Mouse (Mus musculus) NIH3T3 (cell line): ENCODE data around the gene Igdcc4.
A peak's percentile ranks its signal among the peaks of the same experiment; 100 is the strongest.

ENCODE experiments used
- DNase-seq: peaks from one replicate; pipeline ENCODE4 v3.0.0-alpha.2; 2012; ENCODE audit warnings: low read depth

Igdcc4 gene

DNA sequence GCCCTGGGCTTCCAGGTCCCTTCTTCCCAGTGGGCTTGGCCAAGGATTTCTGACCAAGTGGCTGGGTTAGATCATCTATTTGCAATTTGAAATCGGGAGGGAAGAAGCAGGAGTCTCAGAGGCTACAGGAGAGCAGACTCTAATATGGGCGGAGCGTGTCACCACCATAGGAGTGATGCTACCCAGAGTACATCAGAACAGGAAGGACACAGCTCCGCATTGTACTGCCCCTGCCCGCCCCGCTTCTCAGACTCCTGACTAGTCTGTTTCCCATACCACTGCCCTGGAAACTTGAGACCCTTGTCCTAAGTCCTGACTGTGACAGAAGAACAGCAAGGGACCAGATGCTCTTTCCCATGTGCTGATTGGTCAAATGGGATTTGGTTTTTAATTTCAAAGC lies 56.3 kb downstream of the Igdcc4 start:
- no peak for DNase-seq

- DNase-seq: no peak
These were observed 59.9 kb downstream of the Igdcc4 start for GRCm38 (mm10) chr9:65161188-65161587.

- DNase-seq: no peak
These were observed 60.6 kb downstream of the Igdcc4 start for GRCm38 (mm10) chr9:65161881-65162280.

- no peak for DNase-seq
These were observed 61.7 kb downstream of the Igdcc4 start for GRCm38 (mm10) chr9:65162711-65163639.

GRCm38 (mm10) chr9:65164870-65165269 lies 63.6 kb downstream of the Igdcc4 start:
- peak; percentile 27 for DNase-seq

- no peak for DNase-seq
These were observed 65.1 kb downstream of the Igdcc4 start for GRCm38 (mm10) chr9:65166386-65166785.

- DNase-seq: no peak
These were observed 67.2 kb downstream of the Igdcc4 start for GRCm38 (mm10) chr9:65168534-65168933.

- no peak for DNase-seq
These were observed 67.7 kb downstream of the Igdcc4 start for GRCm38 (mm10) chr9:65168952-65169351.

GRCm38 (mm10) chr9:65172654-65173053 lies 71.4 kb downstream of the Igdcc4 start:
- DNase-seq: no peak

GRCm38 (mm10) chr9:65175234-65175938 lies 74.1 kb downstream of the Igdcc4 start:
- DNase-seq: no peak

DNA sequence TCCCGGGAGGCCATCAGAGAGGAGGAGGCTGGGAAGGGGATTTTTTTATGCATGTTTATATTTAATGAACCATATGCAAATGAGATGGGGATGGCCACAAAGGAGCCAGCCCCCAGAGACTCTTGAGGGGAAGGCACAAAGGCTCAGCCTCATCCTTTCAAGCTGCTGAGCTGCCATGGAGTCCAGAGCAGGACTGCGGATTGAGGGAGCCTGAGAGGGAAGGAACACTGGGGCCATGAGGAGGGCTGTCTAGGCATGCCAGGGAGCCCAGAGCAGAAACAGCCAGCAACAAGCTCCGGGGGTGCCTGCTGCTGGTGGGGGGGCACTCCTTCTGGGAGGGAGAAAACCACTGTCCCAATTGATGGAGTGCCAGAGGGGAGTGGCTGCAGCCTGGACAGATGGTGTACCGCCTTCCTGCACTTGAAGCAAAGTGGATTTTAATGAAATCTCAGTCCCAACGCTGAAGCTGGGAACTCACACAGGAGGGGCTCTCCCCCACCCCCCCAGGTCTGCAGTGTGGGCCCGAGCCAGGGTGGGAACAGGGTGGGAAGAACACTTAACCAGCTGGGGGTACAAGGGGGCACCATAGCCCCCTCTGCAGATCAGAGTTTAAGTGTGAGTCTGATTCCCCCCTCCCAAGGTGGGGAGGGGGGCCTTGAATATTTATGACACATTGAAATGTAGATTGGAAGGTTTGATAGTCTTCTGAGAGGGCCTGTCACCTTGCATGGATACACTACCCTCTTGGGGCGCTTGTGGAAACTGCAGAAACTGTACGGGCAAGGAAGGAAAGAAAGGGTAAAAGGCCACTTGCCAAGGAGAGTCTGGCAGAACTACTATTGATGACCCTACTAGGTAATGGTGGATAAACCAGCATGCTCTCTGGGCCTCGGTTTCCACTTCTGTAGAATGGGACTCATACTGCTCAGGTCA lies 74.9 kb downstream of the Igdcc4 start:
- no peak for DNase-seq

GRCm38 (mm10) chr9:65177497-65177896 lies 76.2 kb downstream of the Igdcc4 start:
- no peak for DNase-seq

DNA sequence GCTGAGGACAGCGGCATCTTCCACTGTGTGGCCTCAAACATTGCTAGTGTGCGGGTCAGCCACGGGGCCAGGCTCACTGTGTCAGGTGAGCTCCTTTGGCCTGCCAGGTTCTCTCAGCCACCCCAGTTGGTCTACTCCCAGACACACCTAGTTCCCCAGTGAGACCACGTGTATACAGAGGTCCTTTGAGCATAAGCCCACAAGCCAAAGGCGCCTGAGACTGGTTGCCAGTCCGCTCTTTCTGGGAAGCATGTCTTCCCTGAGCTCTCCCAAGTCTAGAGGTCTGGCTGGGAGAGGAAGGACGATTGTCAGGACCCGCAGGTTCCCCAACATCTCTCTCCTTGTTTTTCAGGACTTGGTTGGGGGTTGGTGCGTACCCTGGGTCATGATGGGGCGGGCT lies 76.6 kb downstream of the Igdcc4 start:
- DNase-seq: no peak

DNA sequence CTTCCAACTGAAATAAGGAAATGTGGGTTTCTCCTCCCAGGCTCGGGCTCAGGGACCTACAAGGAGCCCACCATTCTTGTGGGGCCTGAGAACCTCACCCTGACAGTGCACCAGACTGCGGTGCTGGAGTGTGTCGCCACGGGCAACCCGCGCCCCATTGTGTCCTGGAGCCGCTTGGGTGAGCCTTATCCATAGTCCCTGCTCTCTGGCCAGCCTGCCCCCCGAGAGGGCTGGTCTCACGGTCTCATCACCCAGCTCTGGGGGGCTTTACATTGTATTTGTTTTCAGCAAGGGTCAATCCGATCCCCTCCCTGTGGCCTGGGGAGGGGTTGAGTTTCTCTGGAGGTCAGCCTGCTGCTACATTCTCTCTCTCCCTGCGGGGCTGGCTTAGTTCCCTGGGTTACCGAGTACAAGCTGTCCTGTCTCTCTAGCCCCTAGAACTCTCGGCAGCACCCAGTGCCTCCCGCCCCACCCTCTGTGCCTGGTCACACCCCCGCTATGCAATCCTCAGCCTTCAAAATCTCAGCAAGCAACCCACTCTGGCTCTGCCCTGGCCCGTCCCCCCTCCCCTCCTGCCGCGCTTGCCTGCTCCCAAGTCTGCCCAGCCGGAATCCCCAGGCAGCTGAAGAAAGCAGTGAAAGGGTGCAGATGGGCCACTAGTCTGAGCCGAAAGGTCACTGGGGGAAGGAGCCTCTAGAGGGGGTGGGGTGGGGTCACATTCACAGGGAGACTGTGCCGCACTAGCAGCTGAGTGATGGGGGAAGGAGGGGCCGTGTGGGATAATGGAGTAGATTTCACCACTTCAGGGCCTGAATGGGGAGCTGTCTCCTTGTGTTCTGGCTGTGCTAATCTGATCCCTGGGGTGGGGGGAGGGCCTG lies 77.3 kb downstream of the Igdcc4 start:
- DNase-seq: no peak

DNA sequence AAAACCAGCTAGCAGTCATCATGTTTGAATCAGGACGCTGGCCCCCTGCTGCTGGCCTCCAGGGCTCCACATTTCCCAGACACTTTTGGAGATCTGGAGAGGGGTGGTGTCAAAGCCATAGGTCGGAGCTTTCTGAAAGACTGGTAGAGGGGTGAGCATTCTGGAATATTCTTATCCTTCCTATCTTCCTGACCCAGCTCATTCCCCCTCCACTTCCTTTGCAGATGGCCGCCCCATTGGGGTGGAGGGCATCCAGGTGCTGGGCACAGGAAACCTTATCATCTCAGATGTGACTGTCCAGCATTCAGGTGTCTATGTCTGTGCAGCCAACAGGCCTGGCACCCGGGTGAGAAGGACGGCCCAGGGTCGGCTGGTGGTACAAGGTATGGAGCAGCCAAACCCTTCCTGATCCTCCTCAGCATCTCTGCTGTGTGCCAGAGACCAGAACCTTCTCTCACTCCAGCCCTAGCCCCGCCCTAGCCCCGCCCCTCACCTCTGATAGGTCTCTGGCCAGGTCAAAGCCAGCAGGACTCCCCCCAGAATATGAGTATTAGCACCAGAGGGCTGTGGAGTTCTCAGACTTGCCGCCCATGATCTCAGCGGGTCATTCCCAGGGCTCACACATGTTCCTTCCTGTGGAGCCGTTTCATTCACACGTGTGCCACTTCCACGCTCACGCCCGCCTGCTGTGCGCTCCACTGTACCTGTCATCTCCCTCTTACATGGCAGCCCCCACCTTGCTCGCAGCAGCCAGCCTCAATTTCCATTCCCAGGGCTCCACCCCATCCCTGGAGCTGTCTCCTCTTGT lies 78.7 kb downstream of the Igdcc4 start:
- DNase-seq: no peak
